Comparison of ENCODE assay signal across 8 mouse cellular contexts in the genomic region with DNA sequence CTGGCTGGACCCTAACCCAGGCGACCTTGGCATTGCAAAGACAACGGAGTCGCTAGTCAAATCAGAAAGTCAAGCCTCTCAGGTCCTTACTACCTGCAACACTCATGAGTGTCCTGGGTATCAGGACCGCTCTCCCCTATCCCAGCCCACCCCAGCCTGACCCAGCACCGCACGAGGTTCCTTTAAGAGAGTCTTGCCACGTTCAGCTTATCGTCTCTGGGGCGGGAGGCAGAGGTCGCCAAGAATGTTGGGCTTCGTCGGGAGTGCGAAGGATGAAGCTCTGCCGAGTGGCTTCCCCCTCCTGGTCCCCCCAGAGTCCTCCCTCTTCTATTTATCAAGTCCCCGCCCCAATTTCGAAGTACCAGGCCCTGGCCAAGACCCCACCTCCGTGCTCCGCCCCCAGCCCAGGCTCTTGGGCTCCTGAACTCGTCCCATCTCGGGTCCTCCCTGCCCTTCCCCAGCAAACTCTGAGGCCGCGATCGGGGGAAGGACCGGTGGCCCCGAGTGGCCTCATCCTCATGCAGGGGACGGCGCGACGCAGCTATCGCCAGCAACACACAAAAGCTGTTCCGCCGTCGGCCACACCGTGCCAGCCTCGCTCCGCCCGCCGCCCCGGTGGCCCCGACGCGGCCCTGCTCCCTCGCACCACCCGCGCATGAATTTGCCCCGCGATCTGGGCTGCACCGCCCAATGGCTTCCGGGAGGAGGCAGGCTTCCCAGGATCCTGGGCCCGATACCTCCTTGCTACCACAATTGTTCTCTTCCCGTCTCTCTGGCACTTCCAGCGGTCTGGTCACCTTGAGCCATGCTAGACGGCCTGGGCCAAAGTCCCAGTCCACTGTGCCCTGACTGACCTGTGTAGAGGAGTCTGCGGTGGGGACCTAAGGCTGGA. TPM values are rescaled to one million over a fixed set of nuclear protein-coding genes. Genes with fewer than 3 reads are reported as not detected.
DNase-seq lines count a peak whose midpoint lies in the region; ATAC-seq lines count a peak whose summit lies in the region.

No protein-coding gene starts in this region.

- DNase-seq in cerebellum, postnatal 14 days = peak; percentile 38 to 55
- peak; percentile 37 for DNase-seq in lung, postnatal 14 days
- DNase-seq in testis, postnatal 10 days (ENCODE audit: low spot score) = peak; percentile 63
- no peak for DNase-seq in thymus, postnatal 25 days

- H3K9me3 ChIP-seq in megakaryocyte, embryonic 14.5 days = peaks cover 40% of the 10 kb centered on the region
- peaks cover 12% of the 10 kb centered on the region; the same call in 1 of the 2 replicates for H3K9me3 ChIP-seq in kidney, embryonic 16.5 days (ENCODE audit: low read length)

- H3K9ac ChIP-seq in kidney, embryonic 16.5 days (replicated peaks; ENCODE audit: low read length) = peak overlapping the region; percentile 51

- 4% methylated on average over 54 of the region's 54 CpGs for WGBS in kidney, embryonic 16.5 days

- no peak for ATAC-seq in megakaryocyte, adult 5-6 weeks (ENCODE audit: poor library complexity, severe bottlenecking)
- ATAC-seq in granulocyte monocyte progenitor cell, adult 5-6 weeks (replicated peaks; ENCODE audit: poor library complexity, severe bottlenecking) = peak; percentile 69
- ATAC-seq in kidney, embryonic 16.5 days (ENCODE audit: low FRiP score, low TSS enrichment) = peak; percentile 60

- peak overlapping the region; percentile 50 for H3K4me3 ChIP-seq in megakaryocyte, embryonic 14.5 days (replicated peaks)
- peak overlapping the region; percentile 46 for H3K4me3 ChIP-seq in kidney, embryonic 16.5 days (ENCODE audit: low read length)

- peak overlapping the region; percentile 69 for H3K4me2 ChIP-seq in kidney, embryonic 16.5 days (replicated peaks; ENCODE audit: low read depth, low read length)

- H3K36me3 ChIP-seq in megakaryocyte, embryonic 14.5 days (replicated peaks; ENCODE audit: low read length) = no peaks in the 10 kb centered on the region
- H3K36me3 ChIP-seq in kidney, embryonic 16.5 days (ENCODE audit: insufficient read depth, low read length) = no peaks in the 10 kb centered on the region

- H3K27ac ChIP-seq in kidney, embryonic 16.5 days (ENCODE audit: low read length) = no peak overlapping the region

- H3K4me1 ChIP-seq in megakaryocyte, embryonic 14.5 days = peaks cover 11% of the 10 kb centered on the region
- peaks cover 18% of the 10 kb centered on the region for H3K4me1 ChIP-seq in kidney, embryonic 16.5 days (ENCODE audit: insufficient read depth, low read length)

- peaks cover 69% of the 10 kb centered on the region for H3K27me3 ChIP-seq in megakaryocyte, embryonic 14.5 days (replicated peaks)
- peaks cover 39% of the 10 kb centered on the region for H3K27me3 ChIP-seq in kidney, embryonic 16.5 days (ENCODE audit: insufficient read depth, low read length)

RNA-seq across cellular contexts. Expression of gene Slc7a10, which starts 1.1 kb away (rescaled TPM):
- not detected in 2 replicates for polyA plus RNA-seq in megakaryocyte, embryonic 14.5 days (2012; ENCODE audit: insufficient read depth, low replicate concordance)
- total RNA-seq in megakaryocyte, adult 5-6 weeks (2015) = not detected in 2 replicates
- total RNA-seq in megakaryocyte, adult 5-6 weeks (2017) = not detected in 2 replicates
- not detected in 2 replicates for total RNA-seq in granulocyte monocyte progenitor cell, adult 5-6 weeks (2014; fragmentation: Nextera tagmentation)
- not detected in 2 replicates for total RNA-seq in granulocyte monocyte progenitor cell, adult 5-6 weeks (2017)
- polyA plus RNA-seq in kidney, embryonic 16.5 days (2015; fragmentation: Nextera tagmentation; extraction: Ambion mirVana) = 2.2 and 2.4 TPM in 2 replicates

RNA-seq across cellular contexts. Expression of gene Lrp3, which starts 30.2 kb away (rescaled TPM):
- not detected in 2 replicates for polyA plus RNA-seq in megakaryocyte, embryonic 14.5 days (2012; ENCODE audit: insufficient read depth, low replicate concordance)
- not detected in 2 replicates for total RNA-seq in megakaryocyte, adult 5-6 weeks (2015)
- total RNA-seq in megakaryocyte, adult 5-6 weeks (2017) = not detected in 2 replicates
- total RNA-seq in granulocyte monocyte progenitor cell, adult 5-6 weeks (2014; fragmentation: Nextera tagmentation) = not detected in 2 replicates
- total RNA-seq in granulocyte monocyte progenitor cell, adult 5-6 weeks (2017) = not detected in 2 replicates
- polyA plus RNA-seq in kidney, embryonic 16.5 days (2015; fragmentation: Nextera tagmentation; extraction: Ambion mirVana) = 6.6 TPM in 2 replicates
